Mouse (Mus musculus) granulocyte monocyte progenitor cell, adult 5-6 weeks (primary cell): ENCODE measurements at regions not wholly inside any gene's neighbourhood (a gene's known extent, or its start where the extent isn't known, plus 50 kb on each side); places are given as distances from the start of the nearest gene placed in this dataset.
A peak's percentile ranks its signal among the peaks of the same experiment; 100 is the strongest.

Experiments used
- ATAC-seq: replicated peaks from 2 replicates; pipeline ENCODE4 v1.8.0; 2016; ENCODE audit warnings: mild to moderate bottlenecking, moderate TSS enrichment, inconsistent platforms; ENCODE audit not compliant: poor library complexity, severe bottlenecking

DNA sequence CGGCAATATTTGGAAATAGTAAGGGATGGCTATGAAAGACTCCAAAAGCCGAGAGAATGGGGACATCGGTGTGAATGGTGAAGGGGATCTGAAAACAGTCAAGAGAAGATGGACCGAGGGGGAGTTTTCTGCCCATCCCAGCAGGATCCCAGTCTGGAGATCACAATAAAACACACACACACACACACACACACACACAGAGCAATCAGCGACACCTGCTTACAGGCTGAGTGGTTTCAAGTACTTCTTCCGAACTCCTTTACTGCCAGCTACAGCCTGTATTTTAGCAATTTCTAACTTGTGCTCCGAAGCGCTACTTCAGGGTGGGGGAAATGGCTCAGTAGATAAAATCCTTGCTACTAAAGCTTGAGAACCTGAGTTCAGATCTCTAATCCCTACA is 205.8 kb downstream of the Bcl2l11 start:
- no peak for ATAC-seq

DNA sequence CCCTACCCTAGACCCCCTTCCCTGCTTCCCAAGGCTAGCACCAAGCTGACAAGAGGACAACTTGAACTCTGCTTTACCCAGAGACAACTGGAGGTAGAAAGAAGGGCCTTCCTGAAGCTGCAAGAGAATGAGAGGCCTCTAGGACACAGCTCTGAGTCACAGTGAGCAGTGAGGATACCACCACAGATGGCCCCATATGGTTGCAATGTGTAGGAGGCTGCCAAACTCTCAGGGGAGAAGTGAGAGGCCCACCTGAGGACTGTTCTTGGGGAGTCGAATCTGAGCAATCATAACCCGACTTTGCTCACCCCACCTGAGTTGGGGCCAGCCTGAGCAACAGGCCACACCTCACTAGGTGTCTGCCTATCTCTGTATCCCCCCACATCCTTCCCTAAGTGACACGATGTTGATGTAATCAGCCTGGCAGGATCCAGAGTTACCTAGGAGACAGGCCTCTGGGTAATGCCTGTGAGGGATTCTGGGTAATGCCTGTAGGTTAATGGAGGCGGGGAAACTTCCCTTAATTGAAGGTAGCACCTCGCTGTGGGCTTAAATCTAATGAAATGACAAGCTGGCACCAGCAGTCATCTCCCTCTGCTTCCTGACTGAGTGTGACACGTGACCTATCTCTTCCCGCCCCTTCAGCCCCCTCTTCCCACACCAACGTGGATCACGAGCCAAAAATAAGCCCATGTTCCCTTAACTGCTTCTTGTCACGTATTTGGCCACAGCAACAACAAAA is 207.7 kb downstream of the Bcl2l11 start:
- ATAC-seq = peak; percentile 40

DNA sequence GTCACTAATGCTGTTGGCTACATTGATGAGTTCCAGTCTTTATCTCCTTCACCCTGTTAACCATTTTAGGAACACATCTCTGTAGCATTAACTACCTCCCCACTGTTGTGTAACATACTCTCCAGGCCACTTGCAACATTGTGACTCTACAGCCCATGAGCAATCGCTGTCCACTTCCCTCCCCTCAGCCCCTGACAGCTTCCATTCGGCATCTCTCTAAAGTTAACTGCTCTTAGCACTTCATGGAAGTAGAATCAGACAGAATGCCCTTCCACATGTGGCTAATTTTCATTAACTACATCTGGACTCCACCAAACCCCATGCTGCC is 208.3 kb downstream of the Bcl2l11 start:
- peak; percentile 83 for ATAC-seq

DNA sequence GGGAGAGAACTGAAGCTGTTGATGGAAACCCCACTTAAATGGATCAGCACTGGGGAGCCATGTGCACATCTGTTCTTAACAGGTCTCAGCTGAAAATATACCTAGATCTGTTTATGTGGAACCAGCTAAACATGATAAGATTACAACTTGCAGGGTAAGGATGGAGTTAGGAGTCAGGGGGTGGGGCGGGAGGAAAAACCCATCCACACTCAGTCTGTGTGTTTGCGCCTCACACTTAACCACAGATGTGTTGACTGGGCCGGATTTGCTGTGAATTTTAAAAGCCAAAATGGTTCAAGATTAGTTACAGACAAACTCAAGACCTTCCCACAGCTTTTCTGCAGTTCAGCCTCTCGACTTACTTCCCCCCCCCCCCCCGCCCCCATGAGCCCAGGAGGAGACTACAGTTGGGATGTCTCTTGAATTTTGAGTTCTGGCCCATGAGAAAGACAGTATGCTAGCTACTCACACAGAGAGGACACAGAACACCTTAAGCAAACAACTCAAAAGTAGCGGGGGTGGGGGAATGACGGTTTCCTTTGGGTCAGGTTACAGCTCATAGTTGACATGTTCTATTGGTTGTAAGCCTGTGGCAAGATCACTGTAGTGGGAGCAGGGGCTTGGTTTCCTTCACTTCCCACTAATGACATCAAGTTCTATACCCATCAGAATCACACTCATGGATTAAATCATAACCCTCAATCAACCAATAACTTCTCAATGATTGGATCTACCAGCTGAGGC is 209.1 kb downstream of the Bcl2l11 start:
- ATAC-seq = no peak

DNA sequence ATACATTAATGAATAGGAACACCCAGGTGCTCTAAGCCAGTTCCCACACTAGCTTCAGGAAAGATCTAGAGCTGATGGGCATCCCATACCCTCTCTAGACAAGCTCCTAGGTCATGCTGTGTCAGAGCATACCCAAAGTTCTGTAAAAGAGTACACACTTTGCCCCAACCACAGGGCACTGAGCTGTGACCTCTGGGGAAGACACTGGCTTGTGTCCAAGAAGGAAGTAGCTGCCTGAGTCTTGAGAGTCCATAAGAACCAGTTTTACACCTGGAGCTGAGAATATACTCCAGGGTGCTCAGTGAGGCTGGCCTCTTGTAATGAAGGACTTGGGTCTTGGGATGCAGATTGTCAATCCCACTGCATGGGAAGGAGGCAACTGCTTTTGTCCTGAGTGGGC is 211.4 kb downstream of the Bcl2l11 start:
- ATAC-seq = peak; percentile 20; the same call in 1 of the 2 replicates

DNA sequence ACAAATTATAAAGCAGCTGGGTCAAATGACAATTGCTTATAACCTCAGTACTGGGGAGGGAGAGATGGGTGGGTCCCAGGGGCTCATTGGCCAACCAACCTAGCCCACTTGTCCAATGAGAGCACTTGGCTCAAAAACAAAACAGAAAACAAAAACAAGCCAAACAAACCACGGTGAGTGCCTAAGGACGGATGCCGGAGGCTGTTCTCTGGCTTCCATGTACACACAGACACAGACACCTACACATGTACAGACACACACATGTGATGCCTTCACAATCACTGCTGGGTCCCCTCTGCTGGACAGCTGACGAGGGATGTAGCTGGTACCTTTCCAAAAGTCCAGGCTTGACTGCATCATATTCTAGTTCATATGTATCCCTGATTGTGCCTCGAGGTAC is 212.0 kb downstream of the Bcl2l11 start:
- ATAC-seq = no peak

DNA sequence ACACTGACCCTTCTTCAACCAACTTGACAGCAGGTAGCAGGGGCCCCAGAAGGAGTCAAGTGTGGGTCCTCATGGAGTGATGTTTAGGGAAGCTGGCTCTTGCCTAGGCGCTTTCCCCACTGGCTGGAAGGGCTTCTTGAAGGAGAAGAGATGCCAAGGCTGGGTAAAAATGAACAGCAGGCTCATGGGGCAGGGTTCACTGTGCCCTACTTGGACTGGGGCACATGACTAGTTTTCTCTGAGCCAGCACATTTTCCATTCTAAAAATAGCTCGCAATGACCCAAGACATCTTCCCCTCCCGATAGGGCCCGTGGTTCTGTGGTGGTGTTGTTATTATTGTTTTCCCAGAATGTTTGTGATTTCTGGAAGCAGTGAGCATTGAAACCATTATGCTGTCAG is 212.6 kb downstream of the Bcl2l11 start:
- ATAC-seq = no peak

DNA sequence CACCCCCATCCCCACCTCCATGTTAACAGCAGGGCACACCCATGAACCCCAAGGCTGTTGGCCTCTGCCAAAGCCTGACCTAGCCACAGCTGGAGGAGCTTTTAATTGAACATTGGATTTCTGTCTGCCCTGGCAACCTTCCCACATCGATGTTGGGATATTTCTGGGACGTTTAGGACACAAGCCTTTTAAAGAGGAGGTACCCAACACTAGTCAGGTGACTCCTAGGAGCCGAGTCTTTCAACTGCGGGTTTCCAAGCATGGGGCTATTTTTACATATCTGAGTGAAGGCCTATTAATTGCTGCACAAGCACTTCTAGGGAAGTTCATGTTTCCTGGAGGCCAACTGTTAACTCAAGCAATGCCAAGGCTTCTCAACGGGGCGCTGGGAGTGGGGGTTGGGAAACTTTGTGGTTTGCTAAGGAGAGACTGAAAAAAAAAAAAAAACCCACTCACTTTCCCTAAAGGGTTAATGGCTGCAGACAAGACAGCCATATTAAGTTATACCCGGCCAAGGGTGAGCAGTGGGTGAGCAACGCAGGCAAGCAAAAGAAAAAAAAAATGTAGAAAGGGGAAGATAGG is 213.3 kb downstream of the Bcl2l11 start:
- peak; percentile 41 for ATAC-seq

DNA sequence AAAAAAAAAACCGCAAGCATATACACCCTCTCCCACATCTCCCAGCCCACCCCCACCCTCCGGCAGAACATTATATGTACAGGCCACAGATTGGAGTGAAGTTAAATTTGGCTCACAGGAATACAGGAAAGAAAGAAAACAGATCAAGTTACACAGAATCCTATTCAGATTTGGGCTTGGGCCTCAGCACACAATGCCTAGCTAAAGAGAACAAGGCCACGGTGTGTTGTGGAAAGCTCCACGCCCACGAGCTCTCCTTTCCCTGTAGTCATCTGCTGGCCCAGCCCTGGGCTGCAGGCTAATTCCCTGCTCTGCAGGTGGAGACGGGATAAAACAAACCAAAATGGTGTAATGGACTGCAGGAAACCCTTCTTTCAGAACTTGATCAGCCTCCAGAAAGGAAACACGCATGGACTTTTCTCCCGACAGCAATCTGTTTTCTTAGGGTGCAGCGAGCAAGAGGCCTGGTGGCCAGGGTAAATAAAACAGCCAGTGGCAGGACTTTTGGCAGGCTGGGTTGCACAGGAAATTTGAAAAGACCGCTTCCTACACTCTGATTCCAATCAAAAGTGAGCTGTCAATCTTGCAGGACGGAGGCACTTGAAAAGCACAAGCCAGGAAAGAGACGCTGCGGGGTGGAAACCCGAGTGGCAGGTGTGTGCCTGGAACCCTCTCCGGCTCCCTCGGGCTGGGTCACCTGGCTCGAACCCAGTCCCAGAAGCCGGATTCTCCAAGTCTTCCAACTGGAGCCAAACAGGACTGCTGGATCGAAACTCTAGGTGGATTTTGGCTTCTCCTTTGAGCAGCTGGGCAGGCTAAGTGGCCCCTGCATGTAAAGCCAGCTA is 214.0 kb downstream of the Bcl2l11 start:
- no peak for ATAC-seq

DNA sequence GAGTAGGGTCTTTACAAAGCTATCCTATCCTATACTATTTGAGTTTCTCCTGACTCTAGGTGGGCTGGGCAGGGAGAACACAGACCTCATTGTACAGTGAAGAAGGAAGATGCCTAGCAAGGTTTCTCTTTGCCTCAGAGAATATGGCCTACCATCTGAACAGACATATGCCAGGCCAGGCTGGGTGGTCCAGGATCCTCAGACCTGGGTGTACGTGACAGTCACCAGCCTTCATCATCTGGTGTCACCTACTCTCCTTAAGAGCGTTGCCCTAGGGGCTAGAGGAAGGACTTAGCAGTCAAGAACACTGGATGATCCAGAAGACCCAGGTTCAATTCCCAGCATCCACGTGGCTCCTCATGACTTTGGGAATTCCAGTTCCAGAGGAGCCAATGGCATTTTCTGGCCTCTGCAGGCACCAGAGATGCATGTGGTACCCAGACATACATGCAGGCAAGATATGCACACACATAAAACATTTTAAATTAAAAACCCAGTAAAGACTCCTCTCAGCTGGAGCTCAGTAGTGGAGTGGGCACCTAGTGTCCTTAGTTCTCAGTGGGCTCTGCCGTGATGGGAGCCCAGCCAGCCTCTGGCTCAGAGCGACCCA is 214.9 kb downstream of the Bcl2l11 start:
- ATAC-seq = no peak

DNA sequence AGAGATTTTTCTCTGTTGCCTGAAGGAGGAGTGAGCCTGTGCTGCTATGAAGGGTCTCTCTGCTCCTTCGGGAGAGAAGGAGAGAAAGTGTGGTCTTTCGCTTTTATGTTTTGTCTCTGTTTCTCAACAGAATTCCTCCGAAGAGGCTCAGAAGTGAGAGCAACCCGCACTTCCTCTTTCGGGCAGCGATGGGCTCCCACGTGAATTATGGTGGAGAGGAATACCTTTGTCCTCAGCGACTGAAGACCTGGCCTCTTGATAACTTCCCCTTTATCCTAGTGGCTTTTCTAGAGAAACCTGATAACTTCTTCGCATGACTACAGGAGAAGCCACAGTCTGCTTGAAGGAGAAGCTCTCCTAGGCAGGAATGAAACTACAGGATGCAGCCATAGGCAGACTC is 216.4 kb downstream of the Bcl2l11 start:
- peak; percentile 70 for ATAC-seq

DNA sequence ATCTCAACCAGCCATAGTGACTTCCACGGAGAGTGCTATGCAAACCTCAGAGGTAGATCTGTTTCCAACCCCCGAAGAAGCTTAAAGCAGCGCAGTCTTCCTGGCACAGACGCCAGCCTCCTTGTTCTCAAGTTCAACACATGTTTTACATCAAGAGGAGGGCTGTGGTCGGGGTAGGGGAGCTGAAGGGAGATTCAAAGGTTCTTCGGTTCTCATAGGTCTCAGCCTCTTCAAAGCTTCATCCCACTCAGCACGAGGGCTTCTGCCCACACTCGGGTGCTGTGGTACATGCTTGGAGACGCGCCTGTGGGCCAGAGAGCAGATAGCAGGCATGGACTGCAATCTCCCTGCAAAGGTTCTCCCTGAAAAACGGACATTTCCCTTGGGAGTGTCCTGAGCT is 219.7 kb downstream of the Bcl2l11 start:
- ATAC-seq = no peak

DNA sequence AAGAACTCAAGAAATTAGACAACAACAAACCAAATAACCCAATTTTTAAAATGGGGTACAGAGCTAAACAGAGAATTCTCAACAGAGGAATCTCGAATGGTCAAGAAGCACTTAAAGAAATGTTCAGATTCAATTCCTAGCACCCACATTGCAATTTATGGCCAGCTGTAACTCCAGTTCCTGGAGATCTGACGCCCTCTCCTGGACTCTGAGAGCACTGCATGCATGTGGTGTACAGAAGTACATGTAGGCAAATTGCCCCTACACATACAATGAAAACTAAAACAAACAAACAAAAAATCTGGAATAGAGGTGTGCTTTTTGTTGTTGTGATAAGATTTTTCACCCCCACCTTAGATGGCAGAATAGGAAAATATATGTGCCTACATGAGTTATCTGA is 222.7 kb downstream of the Bcl2l11 start:
- no peak for ATAC-seq

DNA sequence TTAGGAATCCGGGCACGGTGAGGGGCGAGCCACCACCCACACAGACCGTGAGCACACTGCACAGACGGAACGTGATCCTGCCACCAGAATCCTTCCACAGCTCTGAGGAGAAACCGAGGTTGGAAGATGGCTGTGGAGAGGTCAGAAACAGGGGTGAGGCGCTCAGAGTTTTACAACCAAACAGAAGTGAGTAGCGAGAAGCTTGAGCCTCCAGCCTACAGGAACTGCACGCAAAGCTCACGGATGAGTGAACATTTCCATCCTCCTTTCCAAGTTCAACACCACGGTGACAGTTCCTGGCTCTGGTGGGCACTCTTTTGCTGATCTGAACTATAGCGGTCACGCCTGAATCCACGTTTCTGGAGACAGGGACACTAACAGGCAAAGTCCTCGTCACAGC is 225.6 kb downstream of the Bcl2l11 start:
- no peak for ATAC-seq

DNA sequence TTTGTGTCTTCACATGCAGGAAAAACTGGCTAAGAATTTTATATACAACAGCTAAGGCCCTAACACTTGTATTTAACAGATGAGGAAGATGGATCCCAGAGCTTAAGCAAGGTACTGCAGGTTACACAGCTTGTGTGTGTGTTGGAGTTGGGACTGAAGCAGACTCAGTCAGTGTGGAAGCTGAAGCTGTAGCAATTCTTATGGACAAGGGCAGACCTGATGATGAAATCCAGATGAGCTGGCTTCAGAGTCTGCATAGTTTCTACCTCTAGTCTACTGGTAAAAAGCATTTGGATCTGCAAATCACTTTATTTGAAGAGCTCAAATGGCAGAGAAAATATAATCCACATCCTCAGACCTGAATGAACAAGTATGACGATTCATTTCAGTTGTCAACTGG is 226.7 kb downstream of the Bcl2l11 start:
- no peak for ATAC-seq

DNA sequence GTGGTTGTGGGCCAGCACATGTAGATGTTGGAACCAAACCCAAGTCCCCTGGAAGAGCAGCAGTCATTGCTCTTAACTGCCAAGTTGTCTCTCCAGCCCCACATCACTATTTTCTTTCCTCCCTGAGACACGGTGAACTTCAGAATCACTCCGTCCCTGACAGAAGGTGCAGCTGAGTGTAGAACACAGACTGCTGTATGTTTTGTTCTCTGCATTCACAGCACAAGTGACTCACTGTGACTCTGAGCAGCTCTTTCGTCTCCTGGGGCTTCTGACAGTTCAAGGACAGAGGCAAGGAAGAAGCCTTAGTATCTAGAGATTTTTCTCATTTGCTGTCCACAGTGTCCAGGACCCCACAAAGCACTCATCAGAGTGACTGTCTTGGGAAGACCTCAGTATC is 227.6 kb downstream of the Bcl2l11 start:
- no peak for ATAC-seq

DNA sequence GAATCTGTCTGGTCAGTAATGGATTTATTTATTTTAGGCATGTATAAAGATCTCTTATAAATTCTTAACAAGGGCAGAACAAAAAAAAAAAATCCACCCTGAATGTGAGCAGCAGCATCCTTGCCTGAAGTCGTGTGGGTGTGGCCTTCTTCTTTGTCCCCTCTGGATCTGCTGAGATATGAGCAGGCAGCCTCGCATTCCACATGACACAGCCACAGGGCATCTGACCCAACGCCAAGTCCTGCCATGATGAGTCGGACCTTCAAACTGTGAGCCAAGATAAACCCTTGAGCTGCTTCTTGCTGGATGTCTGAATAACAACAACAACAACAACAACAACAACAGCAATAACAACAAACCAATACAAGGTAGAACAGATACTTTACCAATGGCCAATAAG is 230.5 kb downstream of the Bcl2l11 start:
- no peak for ATAC-seq

DNA sequence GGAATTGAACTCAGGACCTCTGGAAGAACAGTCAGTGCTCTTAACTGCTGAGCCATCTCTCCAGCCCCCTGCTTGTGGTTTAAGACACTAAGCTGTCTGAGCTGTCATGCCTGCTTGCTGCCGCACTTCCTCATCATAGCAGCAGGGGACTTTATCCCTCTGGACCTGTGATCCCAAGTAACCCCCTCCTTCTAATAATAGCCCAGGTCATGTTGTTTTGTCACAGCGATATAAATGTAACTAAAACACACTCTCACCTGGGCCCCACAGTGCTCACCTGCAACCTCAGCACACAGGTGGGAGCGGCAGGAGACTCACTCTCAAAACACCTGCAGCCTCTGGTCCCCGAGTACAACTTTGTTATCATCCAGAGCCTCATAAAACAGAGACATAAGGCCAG is 231.9 kb upstream of the Spdye4c start:
- no peak for ATAC-seq

DNA sequence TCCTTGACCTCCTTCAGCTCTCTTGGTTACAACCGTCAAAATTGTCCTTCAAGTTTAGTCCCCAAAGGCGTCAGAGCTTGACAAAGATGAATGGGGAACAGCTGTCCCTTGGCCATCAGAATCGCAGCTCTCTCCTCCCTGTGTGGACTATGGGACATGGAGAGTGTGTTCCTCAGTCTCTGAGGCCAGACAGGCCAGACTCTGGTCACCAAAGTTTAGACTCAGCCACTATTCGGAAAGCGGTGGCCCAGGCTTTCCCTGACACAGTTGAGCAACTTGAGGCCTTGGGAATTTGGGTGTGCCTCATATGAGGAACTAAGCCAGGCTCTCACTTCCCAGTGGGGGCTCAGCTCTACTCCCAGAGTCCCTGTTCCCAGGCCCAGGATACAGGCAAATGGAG is 230.5 kb upstream of the Spdye4c start:
- peak; percentile 50 for ATAC-seq

DNA sequence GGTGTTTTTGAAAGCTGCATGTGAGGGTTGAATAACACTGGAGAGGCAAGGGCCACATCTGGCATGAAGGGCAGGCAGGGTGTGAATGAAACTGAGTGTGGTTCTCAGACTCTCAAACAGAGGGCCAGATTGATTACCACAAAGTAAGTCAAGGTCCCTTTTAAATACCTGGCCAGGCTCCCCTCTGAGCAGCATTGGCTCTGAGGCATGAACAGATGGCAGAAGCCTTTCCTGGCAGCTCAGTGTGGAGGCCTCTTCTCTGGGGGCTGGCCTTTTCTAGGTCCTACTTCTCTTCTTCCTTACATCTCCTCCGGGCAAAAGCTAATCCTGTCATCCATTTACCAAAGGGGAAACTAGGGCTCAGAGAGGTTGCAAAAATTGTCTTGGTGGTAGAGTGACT is 229.6 kb upstream of the Spdye4c start:
- no peak for ATAC-seq

DNA sequence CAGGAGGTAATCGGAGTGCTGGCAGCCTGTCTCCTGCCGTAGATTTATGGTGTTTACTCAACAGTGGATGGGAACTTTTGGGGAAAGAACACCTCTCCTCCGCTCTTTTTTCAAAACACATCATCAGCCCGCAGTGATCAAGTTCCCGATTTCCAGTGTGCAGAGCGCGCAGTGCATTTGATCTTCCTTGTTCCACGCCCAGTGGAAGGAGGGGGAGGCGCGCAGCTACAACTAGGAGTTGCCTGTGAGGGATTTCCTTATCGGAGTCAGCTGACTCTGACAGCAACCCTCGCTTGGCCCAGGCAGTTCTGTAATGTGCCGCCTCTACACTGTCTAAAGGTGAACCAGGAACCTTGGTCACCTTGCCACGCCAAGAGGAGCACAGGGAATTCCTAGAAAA is 226.8 kb upstream of the Spdye4c start:
- peak; percentile 85 for ATAC-seq
